Mouse (Mus musculus): ENCODE results near the gene Ttc28.

DNA sequence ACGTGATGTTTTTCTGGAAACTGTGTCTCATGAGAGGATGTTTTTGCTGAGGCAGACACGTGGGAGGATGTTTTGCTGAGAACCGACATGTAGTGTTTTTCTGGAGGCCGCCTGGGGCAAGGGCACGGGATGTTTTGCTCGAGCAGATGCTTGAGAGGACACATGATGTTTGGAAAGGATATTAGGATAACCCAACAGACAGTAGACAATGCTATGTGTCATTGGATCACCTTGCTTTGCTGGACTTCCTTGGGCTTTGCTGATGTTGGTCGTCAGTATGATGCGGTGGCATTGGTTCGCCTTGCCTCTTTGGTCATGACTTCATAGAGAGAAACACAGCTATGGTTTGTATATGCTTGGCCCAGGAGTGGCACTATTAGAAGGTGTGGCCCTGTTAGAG, 434.2 kb downstream of the Ttc28 start:
- TF ChIP-seq CTCF (IDR thresholded peaks at IDR 0.05; ENCODE audit: extremely low read depth, insufficient read depth, insufficient read length, insufficient replicate concordance): no peak
- TF ChIP-seq POLR2A (IDR thresholded peaks at IDR 0.05; ENCODE audit: low read depth, low read length): no peak

Data from spleen, adult 2 months (tissue).